Mouse (Mus musculus): ENCODE data around the gene Slc22a1. TPM values are rescaled to one million over a fixed set of nuclear protein-coding genes. Genes with fewer than 3 reads are reported as not detected.

The Slc22a1 gene
- polyA plus RNA-seq, 1 experiment from 2014 or later: 1.6 TPM

DNA sequence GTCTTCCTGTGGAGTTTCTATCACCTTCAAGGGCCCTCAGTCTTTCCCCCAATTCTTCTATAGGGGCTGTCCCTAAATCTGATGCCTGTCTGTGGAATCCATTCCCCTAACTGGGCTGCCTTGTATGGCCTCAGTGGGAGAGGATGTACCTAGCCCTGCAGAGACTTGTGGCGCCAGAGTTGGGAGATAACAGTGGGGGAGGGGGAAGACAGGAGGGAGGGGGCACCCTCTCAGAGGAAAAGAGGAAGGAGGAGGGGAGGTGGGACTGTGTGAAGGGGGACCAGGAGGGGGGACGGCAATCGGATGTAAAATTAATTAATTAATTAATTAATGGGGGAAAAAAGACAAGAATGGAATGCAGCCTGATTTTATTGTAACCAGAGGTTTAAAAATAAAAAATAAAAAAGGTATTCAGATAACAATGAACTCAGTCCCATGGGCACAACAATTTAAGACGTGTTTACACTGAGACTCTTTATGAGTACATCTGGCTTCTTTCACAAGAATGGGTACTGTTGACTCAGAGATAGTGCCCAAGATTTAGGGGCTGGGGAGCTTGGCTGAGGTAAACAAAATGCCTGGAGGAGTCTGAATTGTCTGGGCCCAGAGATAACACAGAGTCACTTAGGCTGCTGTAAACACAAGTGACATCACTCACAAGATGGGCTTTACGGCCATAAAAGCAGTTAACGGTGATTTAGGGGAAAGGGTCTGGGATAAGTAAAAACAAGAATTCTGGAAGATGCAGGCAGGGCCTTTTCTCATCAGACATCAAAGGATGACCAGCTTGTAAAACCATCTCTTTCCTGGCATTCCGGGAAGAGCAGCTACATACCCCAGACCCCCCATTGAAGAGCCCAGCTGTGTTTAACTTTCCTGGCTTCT is 6.9 kb downstream of the Slc22a1 start:
- no peak for TF ChIP-seq CTCF (IDR thresholded peaks at IDR 0.05)
- TF ChIP-seq EP300 (IDR thresholded peaks at IDR 0.05): 0 out of 2 replicates have a peak, but pooled peaks have one; percentile 32
- H3K27ac ChIP-seq (ENCODE audit: low read length): no peak overlapping the region
- no peak overlapping the region for H3K4me2 ChIP-seq (replicated peaks; ENCODE audit: low read depth, low read length)
- no peak overlapping the region for H3K9ac ChIP-seq (replicated peaks; ENCODE audit: low read depth)
- no peak overlapping the region for H3K4me3 ChIP-seq (ENCODE audit: low read depth, low read length)
- no peaks in the 10 kb centered on the region for H3K36me3 ChIP-seq (ENCODE audit: insufficient read depth, low read length)
- no peaks in the 10 kb centered on the region for H3K9me3 ChIP-seq (ENCODE audit: low read length)
- ATAC-seq (peak; percentile 43), DNase-seq (ENCODE audit: low spot score) (peak; percentile 25)
- no peaks in the 10 kb centered on the region for H3K27me3 ChIP-seq (replicated peaks; ENCODE audit: insufficient read depth, low read length)
- WGBS: 21% methylated on average over 7 of the region's 7 CpGs
- H3K4me1 ChIP-seq (ENCODE audit: insufficient read depth, low read depth, low read length): no peaks in the 10 kb centered on the region; the same call in 1 of the 2 replicates

DNA sequence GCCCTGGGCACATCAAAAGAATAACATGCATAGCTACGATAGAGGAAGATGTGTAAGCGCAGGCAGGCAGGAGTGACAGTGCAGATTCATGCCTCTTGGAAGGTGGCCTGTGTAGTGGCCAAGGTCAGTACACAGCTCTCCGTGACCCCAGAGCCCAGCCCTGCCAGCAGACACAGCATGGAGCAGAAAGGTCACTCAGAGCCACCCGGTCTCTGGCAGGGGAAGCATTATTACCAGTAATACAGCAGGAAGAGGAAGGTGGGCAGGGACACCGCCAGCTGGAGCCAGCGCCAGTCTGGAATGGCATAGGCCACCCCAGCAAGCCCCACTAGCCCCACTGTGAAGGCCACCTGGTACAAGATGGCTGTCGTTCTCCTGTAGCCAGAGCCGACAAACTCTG is 11.5 kb downstream of the Slc22a1 start:
- WGBS: 68% methylated on average over 8 of the region's 8 CpGs
- no peak for TF ChIP-seq CTCF (IDR thresholded peaks at IDR 0.05)
- no peak for TF ChIP-seq EP300 (IDR thresholded peaks at IDR 0.05)
- Histone ChIP-seq H3K27me3 (replicated peaks; ENCODE audit: insufficient read depth, low read length) (no peaks in the 10 kb centered on the region), H3K36me3 (ENCODE audit: insufficient read depth, low read length) (no peaks in the 10 kb centered on the region), H3K4me3 (ENCODE audit: low read depth, low read length) (no peak overlapping the region), H3K9me3 (ENCODE audit: low read length) (no peaks in the 10 kb centered on the region), H3K4me2 (replicated peaks; ENCODE audit: low read depth, low read length) (no peak overlapping the region), H3K4me1 (ENCODE audit: insufficient read depth, low read depth, low read length) (no peaks in the 10 kb centered on the region; the same call in 1 of the 2 replicates), H3K27ac (ENCODE audit: low read length) (no peak overlapping the region), H3K9ac (replicated peaks; ENCODE audit: low read depth) (no peak overlapping the region)
- no peak for ATAC-seq
- no peak for DNase-seq (ENCODE audit: low spot score)

DNA sequence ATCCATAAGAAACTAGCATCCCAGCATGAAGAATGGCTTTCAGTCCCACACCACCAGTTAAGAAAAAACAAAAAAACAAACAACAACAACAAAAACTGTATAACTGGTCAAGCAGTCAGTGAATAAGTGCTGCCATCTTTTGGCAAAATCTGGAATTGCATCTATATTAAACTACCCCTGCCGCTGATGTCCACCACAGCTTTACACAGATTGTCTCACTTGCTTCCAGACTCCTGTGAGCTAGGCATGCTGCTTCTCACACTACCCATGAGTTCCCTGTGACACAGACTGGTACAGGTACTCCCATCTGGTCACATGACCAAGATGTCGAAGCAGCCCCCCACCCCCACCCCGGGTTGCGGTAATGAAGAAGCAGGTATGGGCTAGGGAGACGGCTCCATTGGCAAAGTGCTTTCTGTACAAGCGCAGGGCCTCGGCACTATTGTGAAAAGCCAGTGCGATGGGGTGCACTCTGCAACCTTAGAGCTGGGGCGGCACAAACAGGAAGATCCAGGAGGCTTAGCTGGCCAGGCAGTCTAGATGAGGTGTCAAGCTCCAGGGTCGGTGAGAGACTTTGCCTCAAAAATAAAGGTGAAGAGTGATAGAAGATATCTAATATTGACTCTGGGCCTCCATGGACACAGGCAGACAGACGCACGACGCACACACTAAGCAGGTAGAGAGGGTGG is 14.9 kb downstream of the Slc22a1 start:
- ATAC-seq (peak; percentile 33; the same call in 1 of the 2 replicates), DNase-seq (ENCODE audit: low spot score) (peak; percentile 68)
- H3K4me2 ChIP-seq (replicated peaks; ENCODE audit: low read depth, low read length): no peak overlapping the region
- TF ChIP-seq CTCF (IDR thresholded peaks at IDR 0.05): peak; percentile 81
- TF ChIP-seq EP300 (IDR thresholded peaks at IDR 0.05): no peak
- no peaks in the 10 kb centered on the region for H3K27me3 ChIP-seq (replicated peaks; ENCODE audit: insufficient read depth, low read length)
- H3K4me3 ChIP-seq (ENCODE audit: low read depth, low read length): no peak overlapping the region
- no peaks in the 10 kb centered on the region for H3K36me3 ChIP-seq (ENCODE audit: insufficient read depth, low read length)
- H3K9me3 ChIP-seq (ENCODE audit: low read length): no peaks in the 10 kb centered on the region
- H3K4me1 ChIP-seq (ENCODE audit: insufficient read depth, low read depth, low read length): no peaks in the 10 kb centered on the region
- no peak overlapping the region for H3K27ac ChIP-seq (ENCODE audit: low read length)
- WGBS: 67% methylated on average over 13 of the region's 13 CpGs
- H3K9ac ChIP-seq (replicated peaks; ENCODE audit: low read depth): no peak overlapping the region

DNA sequence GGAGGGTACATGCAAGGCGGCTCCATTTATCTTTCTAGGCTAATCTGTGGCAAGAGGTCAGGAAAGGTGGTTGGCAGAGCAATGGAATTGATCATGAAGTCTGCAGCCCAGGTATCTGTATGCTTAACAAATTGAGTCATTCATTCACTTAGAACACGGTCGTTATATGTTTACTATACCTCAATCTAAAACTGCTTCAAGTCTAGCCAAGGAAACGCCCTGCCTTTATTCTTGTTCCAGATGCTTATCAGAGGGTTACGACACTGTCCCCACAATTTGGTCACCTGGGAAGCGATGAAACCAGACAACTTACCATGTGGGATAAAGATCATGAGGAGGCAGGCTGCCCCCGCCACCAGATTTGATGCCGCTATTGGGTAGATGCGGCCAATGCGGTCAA is 16.4 kb downstream of the Slc22a1 start:
- DNase-seq (ENCODE audit: low spot score) (no peak), ATAC-seq (no peak)
- Histone ChIP-seq H3K4me3 (ENCODE audit: low read depth, low read length) (no peak overlapping the region), H3K4me2 (replicated peaks; ENCODE audit: low read depth, low read length) (no peak overlapping the region), H3K9ac (replicated peaks; ENCODE audit: low read depth) (no peak overlapping the region), H3K27me3 (replicated peaks; ENCODE audit: insufficient read depth, low read length) (no peaks in the 10 kb centered on the region), H3K9me3 (ENCODE audit: low read length) (no peaks in the 10 kb centered on the region), H3K27ac (ENCODE audit: low read length) (no peak overlapping the region), H3K4me1 (ENCODE audit: insufficient read depth, low read depth, low read length) (no peaks in the 10 kb centered on the region), H3K36me3 (ENCODE audit: insufficient read depth, low read length) (no peaks in the 10 kb centered on the region)
- no peak for TF ChIP-seq EP300 (IDR thresholded peaks at IDR 0.05)
- TF ChIP-seq CTCF (IDR thresholded peaks at IDR 0.05): no peak
- 87% methylated on average over 10 of the region's 10 CpGs for WGBS

DNA sequence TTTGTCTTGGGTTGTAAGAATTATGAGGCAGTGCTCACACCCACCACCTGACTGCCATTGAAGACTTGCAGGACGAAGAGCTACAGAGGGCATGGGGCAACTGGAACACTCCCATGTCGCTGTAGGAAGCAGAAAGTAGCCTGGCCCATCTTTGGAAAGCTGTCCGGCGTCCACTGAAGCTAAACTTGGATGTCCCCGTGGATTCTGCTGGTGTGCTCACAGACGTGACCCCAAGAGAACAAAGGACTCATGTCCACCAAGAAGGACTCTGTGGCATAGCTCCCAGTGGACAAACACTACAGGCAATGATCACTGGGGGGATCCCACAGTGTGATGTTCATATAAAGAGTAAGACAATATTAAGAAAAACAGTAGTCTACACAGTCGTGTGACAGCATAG is 16.8 kb downstream of the Slc22a1 start:
- Histone ChIP-seq H3K4me1 (ENCODE audit: insufficient read depth, low read depth, low read length) (no peaks in the 10 kb centered on the region), H3K4me2 (replicated peaks; ENCODE audit: low read depth, low read length) (no peak overlapping the region), H3K27ac (ENCODE audit: low read length) (no peak overlapping the region), H3K9ac (replicated peaks; ENCODE audit: low read depth) (no peak overlapping the region), H3K9me3 (ENCODE audit: low read length) (no peaks in the 10 kb centered on the region), H3K4me3 (ENCODE audit: low read depth, low read length) (no peak overlapping the region), H3K27me3 (replicated peaks; ENCODE audit: insufficient read depth, low read length) (no peaks in the 10 kb centered on the region), H3K36me3 (ENCODE audit: insufficient read depth, low read length) (no peaks in the 10 kb centered on the region)
- DNase-seq (ENCODE audit: low spot score): no peak
- ATAC-seq: no peak
- TF ChIP-seq EP300 (IDR thresholded peaks at IDR 0.05): no peak
- no peak for TF ChIP-seq CTCF (IDR thresholded peaks at IDR 0.05)
- 79% methylated on average over 7 of the region's 7 CpGs for WGBS

DNA sequence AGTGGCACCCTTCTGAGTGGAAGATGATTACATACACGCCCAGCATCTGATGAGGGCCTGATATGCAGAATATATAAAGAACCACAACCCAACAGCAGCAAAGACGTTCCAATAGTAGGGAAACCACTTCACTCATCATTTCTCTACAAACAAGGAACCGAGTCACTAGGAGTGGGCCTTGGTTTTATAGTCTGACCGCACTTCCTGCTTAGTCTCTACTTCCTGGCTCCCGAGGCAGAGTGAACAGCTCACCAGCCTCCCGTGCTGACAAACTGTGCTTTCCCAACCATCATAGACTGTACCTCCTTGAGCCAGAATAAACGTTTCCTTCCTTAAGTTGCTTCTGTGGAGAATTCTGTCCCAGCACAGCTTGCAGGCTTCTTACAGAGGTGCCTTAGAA is 19.8 kb downstream of the Slc22a1 start:
- TF ChIP-seq EP300 (IDR thresholded peaks at IDR 0.05) (no peak), CTCF (IDR thresholded peaks at IDR 0.05) (no peak)
- WGBS: 51% methylated on average over 7 of the region's 7 CpGs
- no peaks in the 10 kb centered on the region for H3K4me1 ChIP-seq (ENCODE audit: insufficient read depth, low read depth, low read length)
- no peak overlapping the region for H3K4me3 ChIP-seq (ENCODE audit: low read depth, low read length)
- no peak overlapping the region for H3K27ac ChIP-seq (ENCODE audit: low read length)
- H3K27me3 ChIP-seq (replicated peaks; ENCODE audit: insufficient read depth, low read length): no peaks in the 10 kb centered on the region
- no peaks in the 10 kb centered on the region for H3K9me3 ChIP-seq (ENCODE audit: low read length)
- H3K36me3 ChIP-seq (ENCODE audit: insufficient read depth, low read length): no peaks in the 10 kb centered on the region
- ATAC-seq (no peak), DNase-seq (ENCODE audit: low spot score) (no peak)
- H3K4me2 ChIP-seq (replicated peaks; ENCODE audit: low read depth, low read length): no peak overlapping the region
- no peak overlapping the region for H3K9ac ChIP-seq (replicated peaks; ENCODE audit: low read depth)
